Mouse (Mus musculus) kidney, adult 9 months (tissue): ENCODE measurements around the gene Myo1d.

Source experiments
- DNase-seq: peaks from one replicate; pipeline ENCODE4 v3.0.0; 2022

The Myo1d gene

DNA sequence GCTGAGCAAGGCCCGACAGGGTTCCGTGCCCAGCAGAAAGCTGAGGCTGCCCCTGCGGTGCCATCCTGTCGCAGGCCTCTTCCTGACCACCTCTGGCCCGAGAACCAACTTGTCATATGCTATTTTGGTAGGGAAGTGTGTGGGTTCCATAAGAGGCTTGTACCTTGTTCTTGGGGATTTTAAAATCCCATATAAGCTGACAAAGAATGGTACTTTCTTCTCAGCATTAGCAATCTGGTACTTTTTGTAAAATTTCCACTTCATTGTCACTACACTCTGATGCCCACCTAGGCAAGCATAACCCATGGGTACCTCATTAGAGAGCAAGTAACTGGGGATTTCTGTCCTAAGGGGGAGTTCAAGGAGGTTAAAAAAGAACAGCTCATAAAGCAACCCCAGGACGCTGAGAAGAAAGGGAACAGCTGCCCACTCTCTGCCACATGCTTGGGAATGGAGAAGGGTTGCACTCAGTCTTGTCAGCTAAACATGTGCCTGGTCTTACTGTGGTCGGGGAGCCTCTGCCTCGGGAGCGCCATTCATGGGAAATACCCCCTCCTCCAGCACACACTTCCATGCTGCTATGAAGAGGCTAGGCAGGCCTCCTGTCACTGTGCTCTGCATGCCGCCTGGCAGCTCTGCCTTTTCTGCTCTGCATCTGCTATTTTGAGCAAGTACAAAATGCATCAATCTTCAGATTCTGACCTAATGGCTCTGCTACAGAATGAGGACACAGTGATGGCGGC, 281.3 kb downstream of the Myo1d start:
- no peak for DNase-seq

GRCm38 (mm10) chr11:80497225-80497919, 282.5 kb downstream of the Myo1d start:
- no peak for DNase-seq

GRCm38 (mm10) chr11:80496640-80497039, 283.2 kb downstream of the Myo1d start:
- DNase-seq = no peak

DNA sequence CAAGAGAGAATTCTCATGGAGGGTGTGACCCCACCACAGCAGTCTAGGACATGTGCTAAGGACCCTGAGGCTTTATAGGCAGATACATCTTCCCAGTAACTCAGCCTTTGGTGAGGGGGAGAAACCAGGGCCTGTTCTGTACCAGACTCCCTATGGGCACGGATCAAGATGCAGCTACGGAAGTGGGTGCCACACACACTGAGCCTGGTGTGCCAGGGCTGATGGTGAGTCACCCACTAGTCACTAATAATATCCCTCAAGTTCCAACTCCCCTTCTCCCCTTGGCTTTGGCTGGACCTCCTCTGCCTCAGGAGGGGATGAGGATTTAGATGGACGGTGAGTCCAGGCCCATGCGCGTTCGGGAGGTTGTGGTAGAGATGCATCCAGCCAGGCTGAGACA, 283.9 kb downstream of the Myo1d start:
- no peak for DNase-seq

GRCm38 (mm10) chr11:80494852-80495251, 285.0 kb downstream of the Myo1d start:
- DNase-seq = no peak

GRCm38 (mm10) chr11:80493186-80493585, 286.6 kb downstream of the Myo1d start:
- DNase-seq = no peak

GRCm38 (mm10) chr11:80490831-80491230, 289.0 kb downstream of the Myo1d start:
- no peak for DNase-seq

DNA sequence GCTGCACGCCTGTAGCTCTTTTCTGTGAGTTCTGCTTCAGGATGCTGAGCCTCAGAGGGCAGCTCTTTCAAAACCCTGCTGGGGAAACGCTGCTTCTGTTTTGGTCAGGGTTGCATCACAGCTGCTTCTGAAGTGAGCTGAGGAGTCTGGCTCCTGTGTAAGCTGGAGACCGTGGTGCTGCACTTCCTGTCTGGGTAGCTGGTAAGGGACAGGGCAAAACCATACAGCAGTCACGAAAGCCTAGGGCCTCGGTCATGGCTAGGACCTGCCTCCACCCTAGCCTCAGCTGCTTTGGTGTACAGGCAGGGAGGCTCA, 290.0 kb downstream of the Myo1d start:
- no peak for DNase-seq

DNA sequence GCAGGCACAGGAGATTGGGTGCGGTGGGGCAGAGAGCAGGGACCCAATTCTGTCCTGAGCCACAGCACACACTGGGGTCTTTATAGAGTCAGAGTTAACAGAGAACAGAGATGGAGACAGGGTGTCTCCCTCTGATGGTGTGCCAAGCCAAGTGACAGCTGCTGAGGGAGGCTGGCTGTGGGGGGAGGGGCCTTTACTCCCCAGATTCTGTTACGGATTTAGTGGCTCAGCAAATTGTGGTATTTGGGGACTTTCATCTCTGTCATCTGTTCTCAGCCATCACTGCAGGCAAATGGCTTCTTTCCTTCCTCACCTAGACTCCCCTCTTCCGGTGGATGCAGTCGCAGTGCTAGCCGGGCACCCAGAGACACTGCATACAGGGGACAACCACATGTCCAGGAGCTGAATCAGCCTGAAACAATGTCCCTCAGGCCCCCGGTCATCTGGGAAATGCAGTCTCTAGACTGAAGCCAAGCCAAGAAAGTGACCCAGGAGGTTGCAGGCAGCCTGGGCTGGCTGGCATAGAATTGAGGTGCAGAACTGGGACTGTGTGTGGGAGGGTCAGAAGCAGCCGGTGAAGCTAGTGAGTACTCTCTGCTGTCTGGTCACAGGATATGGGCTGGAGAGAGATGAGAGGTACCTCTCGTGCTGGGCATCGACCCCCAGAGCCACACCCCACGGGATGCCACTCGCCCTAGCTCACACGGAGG, 290.5 kb downstream of the Myo1d start:
- DNase-seq = no peak

GRCm38 (mm10) chr11:80487904-80488587, 291.8 kb downstream of the Myo1d start:
- DNase-seq = no peak

- no peak for DNase-seq
Observed at GRCm38 (mm10) chr11:80485622-80486206, 294.1 kb downstream of the Myo1d start.

GRCm38 (mm10) chr11:80485120-80485551, 294.7 kb downstream of the Myo1d start:
- no peak for DNase-seq

GRCm38 (mm10) chr11:80484191-80484791, 295.5 kb downstream of the Myo1d start:
- DNase-seq = no peak

DNA sequence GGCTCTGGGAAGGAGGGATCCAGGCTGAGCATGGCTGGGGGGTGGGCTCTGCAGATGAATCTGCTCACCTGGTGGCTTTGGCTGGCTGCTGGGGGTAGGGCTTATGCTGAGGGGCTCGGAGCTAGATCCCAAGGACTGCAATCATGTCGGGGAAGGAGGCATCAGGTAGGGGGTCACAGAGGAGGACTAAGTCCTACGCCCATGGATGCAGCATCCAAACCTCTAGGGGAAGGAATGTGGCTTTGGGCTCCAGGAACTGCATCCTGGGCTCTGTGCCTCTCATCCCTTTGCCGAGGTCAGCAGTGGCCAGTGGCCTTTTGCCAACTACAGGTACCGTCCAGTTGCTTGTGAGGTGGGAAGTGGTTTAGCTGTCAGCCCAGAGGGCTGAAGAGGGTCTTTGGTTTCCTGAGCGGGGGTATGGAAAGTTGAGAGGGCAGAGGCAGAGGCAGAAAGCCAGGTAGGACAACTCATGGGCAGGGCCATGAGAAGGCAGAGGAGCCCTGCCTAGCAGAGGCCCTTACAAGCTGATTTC, 296.2 kb downstream of the Myo1d start:
- no peak for DNase-seq

DNA sequence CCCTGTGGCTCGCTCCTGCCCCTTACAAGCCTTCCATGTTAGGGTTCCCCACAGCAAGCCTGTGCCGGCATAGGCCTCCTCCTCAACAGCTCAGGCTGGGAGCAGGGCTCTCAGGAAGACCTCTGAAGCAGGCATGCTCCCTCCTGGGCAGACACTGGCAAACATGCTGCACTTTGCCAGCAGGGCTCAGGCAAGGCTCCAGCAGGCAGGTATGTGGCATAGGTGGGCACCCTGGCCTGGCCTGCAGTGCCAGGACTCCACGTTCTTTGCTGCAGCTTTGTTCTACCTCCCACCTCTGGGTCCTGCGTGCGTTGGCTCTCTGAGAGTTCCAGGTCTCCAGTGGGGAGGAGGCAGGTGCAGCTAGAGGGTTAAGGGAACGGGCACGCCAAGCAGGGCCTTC, 296.9 kb downstream of the Myo1d start:
- DNase-seq = no peak

GRCm38 (mm10) chr11:80482347-80482746, 297.5 kb downstream of the Myo1d start:
- no peak for DNase-seq

DNA sequence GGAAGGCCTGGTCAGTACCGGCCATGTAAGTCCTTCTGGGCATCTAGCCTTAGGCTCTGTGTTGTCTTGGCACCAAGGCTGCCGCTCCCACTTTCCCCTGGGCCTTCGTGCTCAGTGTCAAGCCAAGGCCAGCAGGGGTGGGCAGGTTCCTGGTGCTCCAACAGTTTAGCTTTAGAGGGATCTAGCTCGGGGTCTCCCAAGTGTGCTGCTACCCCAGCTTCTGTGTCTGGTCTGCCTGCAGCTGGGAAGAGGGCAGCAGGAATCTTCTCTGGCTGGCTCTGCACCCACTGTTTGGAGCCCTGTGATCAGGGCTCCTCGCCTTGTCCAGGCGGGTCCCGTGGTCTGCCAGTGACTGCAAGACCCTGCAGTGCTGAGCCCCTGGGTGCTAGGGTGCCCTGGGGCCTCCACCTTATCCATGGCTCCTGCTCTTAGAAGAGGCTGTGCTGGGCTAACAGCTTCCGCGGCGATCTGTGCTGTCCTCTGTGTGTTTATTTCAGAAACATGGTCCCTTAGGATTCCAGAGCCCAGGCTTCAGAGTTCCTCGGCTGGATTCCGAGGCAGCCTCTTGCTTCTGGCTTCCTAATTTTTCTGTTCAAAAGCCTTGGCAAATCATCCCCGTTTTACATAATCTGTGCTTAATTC, 298.3 kb downstream of the Myo1d start:
- no peak for DNase-seq

DNA sequence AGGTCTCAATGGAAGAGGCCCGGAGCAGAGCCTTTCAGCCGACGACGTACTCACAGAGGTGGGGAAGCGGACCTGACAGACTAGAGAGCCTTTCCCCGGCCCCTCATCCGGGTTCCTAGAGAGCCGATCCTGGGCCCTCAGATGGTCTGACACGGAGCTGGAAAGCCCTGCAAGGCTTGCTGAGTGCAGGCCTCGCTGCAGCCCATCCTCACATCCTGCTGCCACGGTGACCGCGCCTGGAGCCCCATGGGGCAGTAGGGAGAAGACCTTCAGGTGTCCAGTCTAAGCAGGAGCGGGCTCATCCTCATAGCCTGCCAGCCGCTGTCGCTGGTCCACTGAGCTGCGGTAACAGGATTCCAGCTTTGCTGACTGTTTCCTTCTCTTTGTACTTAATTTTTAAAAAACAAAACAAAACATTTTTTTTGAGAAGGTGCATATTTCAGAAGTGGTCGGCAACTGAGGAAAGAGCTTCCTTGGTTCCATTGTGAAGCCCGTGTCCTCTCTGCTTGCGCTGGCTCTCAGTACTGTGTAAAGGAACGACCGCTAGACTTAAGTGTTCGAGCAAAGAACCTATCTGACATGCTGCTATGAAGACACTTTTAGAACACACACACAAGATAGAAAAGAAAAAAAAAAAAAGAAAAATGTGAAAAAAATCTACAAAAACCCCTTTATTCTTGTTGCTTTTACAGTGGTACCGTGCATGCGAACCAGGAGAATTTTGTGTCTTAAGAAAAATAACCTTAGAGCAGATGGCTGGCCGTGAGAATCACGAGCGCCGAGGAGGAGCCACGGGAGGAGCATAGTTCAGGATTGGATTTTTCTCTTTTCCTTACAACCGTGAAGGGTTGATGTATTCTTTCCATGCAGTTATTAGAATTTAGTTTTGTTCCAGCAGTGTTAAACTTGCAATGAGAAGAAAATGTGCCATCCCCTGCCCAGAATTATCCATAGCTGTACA, 299.6 kb downstream of the Myo1d start:
- no peak for DNase-seq

- DNase-seq = no peak
Observed at GRCm38 (mm10) chr11:80479425-80479824, 300.4 kb downstream of the Myo1d start.

GRCm38 (mm10) chr11:80478694-80479412, 301.0 kb downstream of the Myo1d start:
- no peak for DNase-seq
